Mouse (Mus musculus) activated CD4-positive, CD25-positive, alpha-beta regulatory T cell, adult 9 weeks (primary cell): ENCODE results near the gene Gm1330. TPM values are rescaled to one million over a fixed set of nuclear protein-coding genes. Genes with fewer than 3 reads are reported as not detected.

ENCODE experiments used
- polyA plus RNA-seq: library from polyadenylated mRNA; unstranded; fragments of 100-300 nt; shearing (Covaris generic); gene quantifications from one replicate; pipeline ENCODE4 v1.2.1, GENCODE M21; 2017

Gene Gm1330
- not detected for polyA plus RNA-seq

DNA sequence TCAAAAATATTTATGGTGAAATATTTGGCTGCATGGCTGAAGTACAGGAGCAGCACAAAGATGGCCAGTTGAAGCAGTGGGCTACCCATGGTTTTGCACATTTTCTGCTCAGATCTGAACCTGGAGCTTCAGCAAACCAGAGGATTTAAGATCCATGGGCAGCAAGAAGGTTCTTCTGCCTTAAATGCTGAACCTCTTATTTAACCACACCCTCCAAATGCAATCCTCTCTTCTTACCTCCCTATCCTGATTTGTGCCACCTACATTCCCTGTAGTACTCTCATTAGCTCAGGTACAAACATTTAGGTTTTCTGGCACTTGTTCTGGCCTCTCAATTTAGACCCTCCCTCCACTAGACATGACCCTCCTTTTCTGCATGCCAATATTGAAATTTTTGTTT is at the start of gene Gm1330:
Gene Gm1330 (minus strand): TSS at position 101 of the 400 bp plus-strand sequence.

DNA sequence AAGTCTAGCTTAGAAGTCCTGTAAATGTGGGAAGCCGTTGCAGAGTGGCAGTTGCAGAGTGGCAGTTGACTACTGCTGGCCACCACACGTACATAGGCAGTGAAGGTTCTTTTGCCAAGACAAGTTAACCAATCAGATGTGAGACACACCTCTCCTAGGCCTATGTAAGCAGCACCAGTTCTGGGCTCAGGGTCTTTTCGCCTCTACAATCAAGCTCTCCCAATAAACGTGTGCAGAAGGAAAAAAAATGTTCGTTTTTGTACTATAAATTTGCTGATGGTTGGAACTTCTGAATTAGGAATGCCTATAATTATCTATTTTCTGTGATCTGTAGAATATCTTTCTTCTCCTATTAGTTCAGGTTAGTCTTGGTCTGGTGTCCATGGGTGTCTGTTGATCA is 14.1 kb upstream of the Gm1330 start, which contains the start of gene Gm10750:
Gene Gm10750 (minus strand): TSS at position 101 of the 400 bp plus-strand sequence.

Other genes with a start within 250 kb of the Gm1330 start
- not detected for gene Cst11, start 231.8 kb downstream of the Gm1330 start, polyA plus RNA-seq
- not detected for gene 8030411F24Rik, start 221.2 kb downstream of the Gm1330 start, polyA plus RNA-seq
- not detected for gene Cst12, start 213.9 kb downstream of the Gm1330 start, polyA plus RNA-seq
- gene Cst8, start 204.5 kb downstream of the Gm1330 start, polyA plus RNA-seq = not detected
- gene Cst13, start 183.2 kb downstream of the Gm1330 start, polyA plus RNA-seq = not detected
- gene Cst9, start 168.1 kb downstream of the Gm1330 start, polyA plus RNA-seq = not detected
- gene 9230104L09Rik, start 138.2 kb downstream of the Gm1330 start, polyA plus RNA-seq = not detected
- gene Cst3, start 127.6 kb downstream of the Gm1330 start, polyA plus RNA-seq = 188 TPM
- not detected for gene Gm10750, start 14.0 kb upstream of the Gm1330 start, polyA plus RNA-seq